Mouse (Mus musculus) CH12.LX (cell line): Measurements from ENCODE around the gene Pax4. TPM values are rescaled to one million over a fixed set of nuclear protein-coding genes. Genes with fewer than 3 reads are reported as not detected.

Source experiments
- DNase-seq: peaks from one replicate; pipeline ENCODE4 v3.0.0-alpha.2; 2013; ENCODE audit errors: extremely low read depth
- H3K27ac ChIP-seq: 2 replicates; pipeline ENCODE4 v1.5.1; 2012; ENCODE audit warnings: low read depth, mild to moderate bottlenecking, control low read depth, moderate library complexity; ENCODE audit not compliant: insufficient read depth
- H3K27me3 ChIP-seq: replicated peaks from 2 replicates; pipeline ENCODE3; 2012; ENCODE audit warnings: inconsistent platforms
- H3K36me3 ChIP-seq, 2 experiments: replicated peaks in 1 of 2; 2 replicates each; pipeline versions ENCODE3 to v1.6.1; 2012; ENCODE audit warnings: inconsistent platforms in 1 of 2, low read length in 1 of 2, mild to moderate bottlenecking in 1 of 2, mixed read lengths in 1 of 2, moderate library complexity in 1 of 2; ENCODE audit not compliant: control insufficient read depth in 1 of 2, insufficient read depth in 1 of 2
- H3K4me1 ChIP-seq, 2 experiments: 2 replicates each; pipeline ENCODE4 v1.6.1; 2012; ENCODE audit warnings: inconsistent platforms in 1 of 2, moderate library complexity in 1 of 2; ENCODE audit not compliant: insufficient read depth in 2 of 2, control insufficient read depth in 1 of 2
- H3K4me2 ChIP-seq: 2 replicates; pipeline ENCODE4 v1.6.1; 2012; ENCODE audit warnings: low read depth, mild to moderate bottlenecking, control low read depth; ENCODE audit not compliant: poor library complexity, insufficient read depth, severe bottlenecking
- H3K4me3 ChIP-seq, 3 experiments: fragments of 150-350 bp in 1 of 3; sonication (generic) in 1 of 3; replicated peaks in 1 of 3; 2 replicates each; pipeline versions ENCODE3 to v1.5.1; 2011 to 2012; ENCODE audit warnings: low read depth in 2 of 3, low read length in 2 of 3, mild to moderate bottlenecking in 2 of 3, moderate library complexity in 2 of 3, control low read depth in 1 of 3, improper control_type of control experiment in 1 of 3, inconsistent platforms in 1 of 3, mixed read lengths in 1 of 3; ENCODE audit not compliant: poor library complexity in 1 of 3
- H3K79me2 ChIP-seq: replicated peaks from 2 replicates; pipeline ENCODE4 v1.6.1; 2012; ENCODE audit warnings: mild to moderate bottlenecking, moderate library complexity; ENCODE audit not compliant: control insufficient read depth, poor library complexity, insufficient read depth, severe bottlenecking; ENCODE audit errors: extremely low read depth
- H3K9ac ChIP-seq: 2 replicates; pipeline ENCODE4 v1.6.1; 2012; ENCODE audit warnings: low read depth, mild to moderate bottlenecking, control low read depth, moderate library complexity; ENCODE audit not compliant: insufficient read depth
- H3K9me3 ChIP-seq: replicated peaks from 2 replicates; pipeline ENCODE3; 2012; ENCODE audit warnings: low read length, inconsistent platforms, mixed read lengths
- CHD1 ChIP-seq: IDR thresholded peaks from 2 replicates; pipeline ENCODE4 v1.6.1; 2012; ENCODE audit warnings: low read depth, low read length, improper control_type of control experiment, inconsistent platforms
- CTCF ChIP-seq, 2 experiments: IDR thresholded peaks in 1 of 2; conservative IDR thresholded peaks in 1 of 2; 2 replicates each; pipeline ENCODE4 v1.5.1; 2011 to 2012; ENCODE audit warnings: low read depth in 2 of 2, low read length in 2 of 2, improper control_type of control experiment in 1 of 2, inconsistent platforms in 1 of 2, mild to moderate bottlenecking in 1 of 2, moderate library complexity in 1 of 2
- ELF1 ChIP-seq: IDR thresholded peaks from 2 replicates; pipeline ENCODE4 v1.6.1; 2014; ENCODE audit warnings: low read depth, mild to moderate bottlenecking, inconsistent platforms, low read length, improper control_type of control experiment
- ETS1 ChIP-seq: conservative IDR thresholded peaks from 2 replicates; pipeline ENCODE4 v1.6.1; 2012; ENCODE audit warnings: low read depth, mild to moderate bottlenecking, inconsistent platforms, low read length, improper control_type of control experiment, moderate library complexity
- MAFK ChIP-seq: IDR thresholded peaks from 2 replicates; pipeline ENCODE4 v1.6.1; 2011; ENCODE audit warnings: low read length, improper control_type of control experiment; ENCODE audit not compliant: insufficient replicate concordance
- MAZ ChIP-seq: IDR thresholded peaks from 2 replicates; pipeline ENCODE4 v1.6.1; 2012; ENCODE audit warnings: low read depth, mild to moderate bottlenecking, inconsistent platforms, low read length, improper control_type of control experiment, moderate library complexity
- MXI1 ChIP-seq: IDR thresholded peaks from 2 replicates; pipeline ENCODE4 v1.6.1; 2011; ENCODE audit warnings: mild to moderate bottlenecking, low read depth, low read length, improper control_type of control experiment
- NELFE ChIP-seq: IDR thresholded peaks from 2 replicates; pipeline ENCODE4 v1.6.1; 2011; ENCODE audit warnings: low read depth, low read length, improper control_type of control experiment
- PAX5 ChIP-seq: IDR thresholded peaks from 2 replicates; pipeline ENCODE4 v1.6.1; 2012; ENCODE audit warnings: low read length, inconsistent platforms, mixed read lengths
- POLR2AphosphoS2 ChIP-seq: IDR thresholded peaks from 2 replicates; pipeline ENCODE4 v1.6.1; 2011; ENCODE audit warnings: low read depth, low read length, improper control_type of control experiment
- RAD21 ChIP-seq: IDR thresholded peaks from 2 replicates; pipeline ENCODE4 v1.6.1; 2011; ENCODE audit warnings: low read depth, mild to moderate bottlenecking, low read length, improper control_type of control experiment, moderate library complexity
- SIN3A ChIP-seq: IDR thresholded peaks from 2 replicates; pipeline ENCODE4 v1.6.1; 2012; ENCODE audit warnings: low read length, improper control_type of control experiment, inconsistent platforms
- TCF12 ChIP-seq: IDR thresholded peaks from 2 replicates; pipeline ENCODE4 v1.6.1; 2014; ENCODE audit warnings: low read depth, mild to moderate bottlenecking, inconsistent platforms, low read length, improper control_type of control experiment
- UBTF ChIP-seq: IDR thresholded peaks from 2 replicates; pipeline ENCODE4 v1.6.1; 2012; ENCODE audit warnings: low read depth, mild to moderate bottlenecking, inconsistent platforms, low read length, improper control_type of control experiment, moderate library complexity
- ZC3H11A ChIP-seq: IDR thresholded peaks from 2 replicates; pipeline ENCODE4 v1.6.1; 2012; ENCODE audit warnings: low read depth, mild to moderate bottlenecking, inconsistent platforms, low read length, improper control_type of control experiment
- ZMIZ1 ChIP-seq: IDR thresholded peaks from 2 replicates; pipeline ENCODE4 v1.6.1; 2012; ENCODE audit warnings: low read depth, mild to moderate bottlenecking, inconsistent platforms, low read length, improper control_type of control experiment
- dilution Hi-C: fragments of 300-500 bp; cut with MboI; formaldehyde crosslinking; loops from 2 replicates; pipeline ENCODE4 v1.14.3; 2020; ENCODE audit warnings: low sequenced_read_pairs; ENCODE audit not compliant: extremely low pct_unique_long_range_greater_than_20kb, extremely low pct_ligation_motif_present
- in situ Hi-C: fragments of 300-500 bp; cut with MboI; formaldehyde crosslinking; loops from 3 replicates; pipeline ENCODE4 v1.14.3; 2019; ENCODE audit warnings: low sequenced_read_pairs, low pct_ligation_motif_present, low pct_unique_long_range_greater_than_20kb, mixed read lengths
- polyA plus RNA-seq: library from polyadenylated mRNA; unstranded; fragments of >175 nt; gene quantifications from 2 replicates; pipeline ENCODE4 v1.2.1, GENCODE M21; 2012; ENCODE audit warnings: low read depth; ENCODE audit not compliant: insufficient read length
- total RNA-seq, 2 experiments: library from RNA; depleted of rRNA; stranded (reverse); fragments of 300-350 nt in 1 of 2; fragments of >200 nt in 1 of 2; gene quantifications; 2 replicates each; pipeline ENCODE4 v1.2.3; 2012 to 2014

The Pax4 gene
- total and polyA plus RNA-seq, 3 experiments: not detected

DNA sequence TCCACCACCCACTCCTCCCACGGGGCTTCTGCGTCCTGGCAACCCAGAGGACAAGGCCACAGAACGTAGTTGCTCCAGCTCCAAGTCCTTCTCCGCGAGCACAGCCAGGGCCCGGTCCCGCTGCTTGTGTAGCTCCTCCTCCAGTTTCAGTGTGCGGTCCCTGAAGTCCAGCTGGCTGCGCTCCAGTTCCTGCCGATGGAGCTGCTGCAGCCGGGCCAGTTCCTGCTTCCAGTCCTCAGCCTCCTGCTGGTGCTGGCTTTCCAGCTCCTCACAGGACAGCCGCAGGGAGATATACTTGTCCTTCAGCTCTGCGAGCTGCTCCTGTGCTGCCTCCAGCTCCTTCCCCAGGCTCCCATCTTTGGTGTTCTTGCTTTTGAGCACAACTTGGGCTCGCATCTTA is 30.7 kb downstream of the Pax4 start:
- H3K9ac ChIP-seq: no peak overlapping the region
- peaks cover 19 to 54% of the 10 kb centered on the region in 2 experiments for H3K36me3 ChIP-seq
- H3K4me3 ChIP-seq: no peak overlapping the region
- H3K4me2 ChIP-seq: no peak overlapping the region
- no peak for TF ChIP-seq RAD21
- no peak for TF ChIP-seq ELF1
- TF ChIP-seq POLR2AphosphoS2: no peak
- no peak for TF ChIP-seq TCF12
- TF ChIP-seq PAX5: no peak
- no peak for TF ChIP-seq NELFE
- dilution Hi-C loops (no loop called here), in situ Hi-C loops (loop anchor here (25.0 kb wide), 1 partner anchor 594 kb away; no protein-coding TSS in a partner anchor)
- no peak for DNase-seq
- no peaks in the 10 kb centered on the region for H3K9me3 ChIP-seq
- H3K4me1 ChIP-seq: peaks cover 13 to 30% of the 10 kb centered on the region in 2 experiments
- H3K79me2 ChIP-seq: peaks cover 10% of the 10 kb centered on the region
- H3K27ac ChIP-seq: no peak overlapping the region
- H3K27me3 ChIP-seq: no peaks in the 10 kb centered on the region

- no peak for TF ChIP-seq ZMIZ1
- TF ChIP-seq CHD1: no peak
- TF ChIP-seq ETS1: no peak
- TF ChIP-seq MAFK: no peak
- TF ChIP-seq ZC3H11A: no peak
- no peak for TF ChIP-seq CTCF (conservative IDR thresholded peaks at IDR 0.05 in 1 of 2, IDR thresholded peaks at IDR 0.05 in 1 of 2; ENCODE audit: low read depth in 2 of 2, low read length in 2 of 2)
- TF ChIP-seq ELF1: no peak
- no peak for TF ChIP-seq SIN3A
- no peak for TF ChIP-seq UBTF
- TF ChIP-seq, all 38 proteins: peak for 0
- in situ Hi-C loops: loop anchor here (25.0 kb wide), 1 partner anchor 595 kb away; no protein-coding TSS in a partner anchor
- Histone ChIP-seq H3K9me3 (no peaks in the 10 kb centered on the region), H3K4me2 (no peak overlapping the region), H3K27ac (no peak overlapping the region), H3K79me2 (peaks cover 10% of the 10 kb centered on the region), H3K4me3 (no peak overlapping the region), H3K36me3 (peaks cover 19 to 57% of the 10 kb centered on the region in 2 experiments), H3K4me1 (peaks cover 9 to 19% of the 10 kb centered on the region in 2 experiments), H3K27me3 (no peaks in the 10 kb centered on the region), H3K9ac (no peak overlapping the region)
- no peak for DNase-seq
- dilution Hi-C loops: no loop called here
Observed at GRCm38 (mm10) chr6:28416981-28417380, 32.2 kb downstream of the Pax4 start.

- in situ Hi-C loops: loop anchor here (25.0 kb wide), 1 partner anchor 601 kb away; no protein-coding TSS in a partner anchor
- Histone ChIP-seq H3K79me2 (no peaks in the 10 kb centered on the region), H3K9ac (no peak overlapping the region), H3K4me1 (no peaks in the 10 kb centered on the region), H3K4me3 (no peak overlapping the region), H3K27ac (no peak overlapping the region), H3K36me3 (peaks cover 0 to 17% of the 10 kb centered on the region in 2 experiments), H3K27me3 (no peaks in the 10 kb centered on the region), H3K4me2 (no peak overlapping the region), H3K9me3 (no peaks in the 10 kb centered on the region)
- no peak for DNase-seq
- dilution Hi-C loops: no loop called here
- no peak for TF ChIP-seq NELFE
- TF ChIP-seq MXI1: no peak
- no peak for TF ChIP-seq MAZ
- no peak for TF ChIP-seq CTCF (conservative IDR thresholded peaks at IDR 0.05 in 1 of 2, IDR thresholded peaks at IDR 0.05 in 1 of 2; ENCODE audit: low read depth in 2 of 2, low read length in 2 of 2)
- no peak for TF ChIP-seq ZMIZ1
Observed at GRCm38 (mm10) chr6:28411236-28411635, 37.9 kb downstream of the Pax4 start.
